Mouse (Mus musculus): Measurements from ENCODE around the gene Zfr.
"Not testable (repeated sequence)": the region's sequence is repeated elsewhere in the genome, so short reads cannot be mapped to it uniquely, and the experiment has no call there.

Gene Zfr

GRCm38 (mm10) chr15:12106430-12106829, 11.2 kb upstream of the Zfr start:
- DNase-seq (ENCODE audit: low spot score in 2 of 2) = peak in 1 of 2 experiments; percentile 67

GRCm38 (mm10) chr15:12108200-12108599, 9.4 kb upstream of the Zfr start:
- DNase-seq (ENCODE audit: low spot score in 2 of 2) = no peak

GRCm38 (mm10) chr15:12108922-12109321, 8.7 kb upstream of the Zfr start:
- DNase-seq (ENCODE audit: low spot score in 2 of 2) = not testable (repeated sequence)

- DNase-seq (ENCODE audit: low spot score in 2 of 2) = no peak
These were observed 6.4 kb upstream of the Zfr start for GRCm38 (mm10) chr15:12111232-12111631.

GRCm38 (mm10) chr15:12113411-12113810, 4.2 kb upstream of the Zfr start:
- DNase-seq (ENCODE audit: low spot score in 2 of 2) = no peak

GRCm38 (mm10) chr15:12114546-12114945, 3.1 kb upstream of the Zfr start:
- no peak for DNase-seq (ENCODE audit: low spot score in 2 of 2)

- no peak for DNase-seq (ENCODE audit: low spot score in 2 of 2)
These were observed 1.9 kb upstream of the Zfr start for GRCm38 (mm10) chr15:12115722-12116230.

- DNase-seq (ENCODE audit: low spot score in 2 of 2) = no peak
These were observed 431 bp downstream of the Zfr start for GRCm38 (mm10) chr15:12118093-12118431.

- DNase-seq (ENCODE audit: low spot score in 2 of 2) = no peak
These were observed 949 bp downstream of the Zfr start for GRCm38 (mm10) chr15:12118432-12119128.

GRCm38 (mm10) chr15:12119129-12119466, 1.5 kb downstream of the Zfr start:
- DNase-seq (ENCODE audit: low spot score in 2 of 2) = no peak

- no peak for DNase-seq (ENCODE audit: low spot score in 2 of 2)
These were observed 7.3 kb downstream of the Zfr start for GRCm38 (mm10) chr15:12124913-12125312.

- DNase-seq (ENCODE audit: low spot score in 2 of 2) = not testable (repeated sequence)
These were observed 13.2 kb downstream of the Zfr start for GRCm38 (mm10) chr15:12130871-12131270.

- no peak for DNase-seq (ENCODE audit: low spot score in 2 of 2)
These were observed 16.9 kb downstream of the Zfr start for GRCm38 (mm10) chr15:12134546-12134945.

- no peak for DNase-seq (ENCODE audit: low spot score in 2 of 2)
These were observed 17.7 kb downstream of the Zfr start for GRCm38 (mm10) chr15:12135368-12135767.

- no peak for DNase-seq (ENCODE audit: low spot score in 2 of 2)
These were observed 18.7 kb downstream of the Zfr start for GRCm38 (mm10) chr15:12136371-12136770.

- DNase-seq (ENCODE audit: low spot score in 2 of 2) = no peak
These were observed 23.5 kb downstream of the Zfr start for GRCm38 (mm10) chr15:12140985-12141729.

GRCm38 (mm10) chr15:12147423-12147822, 29.8 kb downstream of the Zfr start:
- no peak for DNase-seq (ENCODE audit: low spot score in 2 of 2)

GRCm38 (mm10) chr15:12149501-12149900, 31.9 kb downstream of the Zfr start:
- DNase-seq (ENCODE audit: low spot score in 2 of 2) = no peak

GRCm38 (mm10) chr15:12153747-12154146, 36.1 kb downstream of the Zfr start:
- no peak for DNase-seq (ENCODE audit: low spot score in 2 of 2)

- DNase-seq (ENCODE audit: low spot score in 2 of 2) = no peak
These were observed 60.5 kb downstream of the Zfr start for GRCm38 (mm10) chr15:12178126-12178525.

- DNase-seq (ENCODE audit: low spot score in 2 of 2) = not testable (repeated sequence)
These were observed 63.7 kb downstream of the Zfr start for GRCm38 (mm10) chr15:12181181-12181805.

GRCm38 (mm10) chr15:12193880-12194816, 76.5 kb downstream of the Zfr start:
- no peak for DNase-seq (ENCODE audit: low spot score in 2 of 2)

All from frontal cortex, postnatal 10 days (tissue).